Mouse (Mus musculus) myocyte (in vitro differentiated cells): ENCODE data around the gene Pafah2.

Source experiments
- CEBPB ChIP-seq: IDR thresholded peaks from 2 replicates; pipeline ENCODE4 v1.6.1; 2011; ENCODE audit warnings: mild to moderate bottlenecking, moderate library complexity; ENCODE audit not compliant: poor library complexity, insufficient read depth, severe bottlenecking
- E2F4 ChIP-seq: IDR thresholded peaks from one replicate; pipeline ENCODE4 v1.6.1; 2011; ENCODE audit warnings: mild to moderate bottlenecking, control low read depth, moderate library complexity; ENCODE audit not compliant: insufficient read depth
- MAX ChIP-seq: IDR thresholded peaks from one replicate; pipeline ENCODE4 v1.6.1; 2011; ENCODE audit warnings: low read depth, mild to moderate bottlenecking, control low read depth
- MYOG ChIP-seq, 3 experiments: IDR thresholded peaks; one replicate each; pipeline ENCODE4 v1.6.1; 2011; ENCODE audit warnings: control low read depth in 2 of 3, low read depth in 2 of 3, mild to moderate bottlenecking in 2 of 3; ENCODE audit not compliant: insufficient read length in 2 of 3, control insufficient read depth in 1 of 3, insufficient read depth in 1 of 3
- POLR2A ChIP-seq: IDR thresholded peaks from one replicate; pipeline ENCODE4 v1.6.1; 2011; ENCODE audit warnings: low read depth, mild to moderate bottlenecking, control low read depth, moderate library complexity; ENCODE audit not compliant: insufficient read length
- POLR2AphosphoS2 ChIP-seq: IDR thresholded peaks from one replicate; pipeline ENCODE4 v1.6.1; 2011; ENCODE audit warnings: low read depth, control low read depth; ENCODE audit not compliant: insufficient read length
- REST ChIP-seq: IDR thresholded peaks from one replicate; pipeline ENCODE4 v1.6.1; 2011; ENCODE audit warnings: mild to moderate bottlenecking, control low read depth, moderate library complexity; ENCODE audit not compliant: insufficient read depth, insufficient read length
- SRF ChIP-seq: IDR thresholded peaks from one replicate; pipeline ENCODE4 v1.6.1; 2011; ENCODE audit warnings: low read depth; ENCODE audit not compliant: control insufficient read depth, insufficient read length
- TCF12 ChIP-seq: IDR thresholded peaks from one replicate; pipeline ENCODE4 v1.6.1; 2011; ENCODE audit warnings: mild to moderate bottlenecking, control low read depth; ENCODE audit not compliant: poor library complexity, insufficient read depth, severe bottlenecking
- TCF3 ChIP-seq: IDR thresholded peaks from one replicate; pipeline ENCODE4 v1.6.1; 2011; ENCODE audit warnings: low read depth, control low read depth; ENCODE audit not compliant: insufficient read length
- USF1 ChIP-seq: IDR thresholded peaks from one replicate; pipeline ENCODE4 v1.6.1; 2011; ENCODE audit warnings: low read depth, mild to moderate bottlenecking, control low read depth, moderate library complexity

GRCm38 (mm10) chr4:134362124-134362523, 34.0 kb upstream of the Pafah2 start:
- TF ChIP-seq POLR2A (no peak), TCF12 (no peak), MYOG (IDR thresholded peaks at IDR 0.05; ENCODE audit: control insufficient read depth in 1 of 3, insufficient read depth in 1 of 3, insufficient read length in 2 of 3, low read depth in 2 of 3) (no peak), CEBPB (no peak), USF1 (no peak), REST (no peak), E2F4 (no peak), MAX (no peak), POLR2AphosphoS2 (no peak), SRF (no peak), TCF3 (no peak)
